Mouse (Mus musculus) C2C12 (cell line): ENCODE data around the gene Usp38.
"Not testable (repeated sequence)": the region's sequence is repeated elsewhere in the genome, so short reads cannot be mapped to it uniquely, and the experiment has no call there.

Experiments
- CEBPB ChIP-seq: IDR thresholded peaks from one replicate; pipeline ENCODE4 v1.6.1; 2011; ENCODE audit warnings: low read depth, mild to moderate bottlenecking, control low read depth, moderate library complexity
- CTCF ChIP-seq: IDR thresholded peaks from one replicate; pipeline ENCODE4 v1.5.1; 2011; ENCODE audit not compliant: control insufficient read depth, insufficient read depth, insufficient read length
- FOSL1 ChIP-seq: IDR thresholded peaks from one replicate; pipeline ENCODE4 v1.8.0; 2011; ENCODE audit warnings: mild to moderate bottlenecking, low read length; ENCODE audit not compliant: poor library complexity, insufficient read depth, severe bottlenecking
- MAX ChIP-seq: IDR thresholded peaks from one replicate; pipeline ENCODE4 v1.6.1; 2011; ENCODE audit warnings: mild to moderate bottlenecking, control low read depth
- MYOG ChIP-seq: IDR thresholded peaks from one replicate; pipeline ENCODE4 v1.6.1; 2011; ENCODE audit not compliant: control insufficient read depth, insufficient read length; ENCODE audit errors: extremely low read depth
- USF1 ChIP-seq: IDR thresholded peaks from one replicate; pipeline ENCODE4 v1.6.1; 2011; ENCODE audit warnings: low read depth, mild to moderate bottlenecking, control low read depth, moderate library complexity

DNA sequence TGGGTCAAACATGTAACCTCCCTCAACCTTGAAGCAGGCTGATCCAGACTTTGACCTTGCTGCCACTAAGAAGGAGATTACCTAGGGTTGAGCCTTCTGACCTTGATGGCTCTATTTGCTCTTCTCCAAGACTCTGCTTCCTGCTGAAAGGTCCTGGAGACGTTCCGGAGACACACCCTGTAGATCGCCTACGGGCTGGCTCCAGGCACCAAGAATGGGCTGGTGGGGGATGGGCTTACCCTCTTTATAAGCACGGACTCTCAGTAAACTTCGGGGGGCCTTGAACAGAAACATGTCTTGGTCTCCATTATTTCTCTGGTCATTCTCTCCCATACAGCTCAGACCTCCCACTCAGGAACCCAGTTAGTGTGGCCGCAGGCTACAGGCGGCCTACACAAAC is 2.8 kb upstream of the Usp38 start:
- not testable (repeated sequence) for TF ChIP-seq FOSL1, USF1, CEBPB, CTCF, MYOG, MAX
